Mouse (Mus musculus) gastrocnemius, postnatal 10 days (tissue): ENCODE data around the gene Rai14. TPM values are rescaled to one million over a fixed set of nuclear protein-coding genes. Genes with fewer than 3 reads are reported as not detected.

Source experiments
- DNase-seq: peaks from one replicate; pipeline ENCODE4 v3.0.0; 2021; ENCODE audit warnings: mixed read lengths
- total RNA-seq, 2 experiments: library from RNA; stranded (reverse); gene quantifications; 2 replicates each; pipeline ENCODE4 v1.2.3; 2021

Gene Rai14
- total RNA-seq, 2 experiments from 2014 or later = 8.2 to 12.8 TPM

DNA sequence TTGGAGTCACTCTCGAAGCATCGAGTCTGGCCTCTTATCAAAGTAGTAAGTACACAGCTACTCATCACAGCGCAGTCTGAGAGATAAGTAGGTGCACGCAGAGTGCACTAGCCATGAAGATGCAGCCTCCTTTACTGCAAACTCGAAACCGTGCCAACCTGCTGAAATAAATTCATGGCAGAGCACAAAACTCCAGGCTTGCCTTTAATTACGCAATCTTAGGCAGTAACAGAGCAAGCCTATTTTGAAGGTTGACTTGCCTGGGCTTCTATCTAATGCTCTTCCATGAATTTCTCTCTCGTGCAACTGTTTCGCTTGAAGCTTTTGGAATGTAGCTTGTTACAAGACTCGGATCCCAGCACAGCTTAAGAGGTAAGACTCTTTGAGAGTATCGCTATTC, 25.1 kb downstream of the Rai14 start:
- DNase-seq = no peak

DNA sequence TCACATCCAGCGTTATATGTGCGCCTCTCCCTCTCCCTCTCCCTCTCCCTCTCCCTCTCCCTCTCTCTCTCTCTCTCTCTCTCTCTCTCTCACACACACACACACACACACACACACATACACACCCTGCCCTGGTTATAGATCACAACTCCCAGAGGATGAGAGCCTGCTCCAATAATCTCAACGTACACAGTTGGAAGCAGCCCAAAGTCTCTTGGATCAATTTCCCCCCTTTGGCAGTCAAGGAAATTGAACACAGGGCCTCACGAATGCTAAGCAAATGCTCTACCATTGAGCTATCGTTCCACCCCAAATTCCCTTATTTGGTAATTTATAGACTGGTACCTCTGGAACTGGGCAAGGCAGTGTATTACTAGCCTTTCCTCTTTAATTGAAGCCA, 25.7 kb downstream of the Rai14 start:
- DNase-seq = no peak

DNA sequence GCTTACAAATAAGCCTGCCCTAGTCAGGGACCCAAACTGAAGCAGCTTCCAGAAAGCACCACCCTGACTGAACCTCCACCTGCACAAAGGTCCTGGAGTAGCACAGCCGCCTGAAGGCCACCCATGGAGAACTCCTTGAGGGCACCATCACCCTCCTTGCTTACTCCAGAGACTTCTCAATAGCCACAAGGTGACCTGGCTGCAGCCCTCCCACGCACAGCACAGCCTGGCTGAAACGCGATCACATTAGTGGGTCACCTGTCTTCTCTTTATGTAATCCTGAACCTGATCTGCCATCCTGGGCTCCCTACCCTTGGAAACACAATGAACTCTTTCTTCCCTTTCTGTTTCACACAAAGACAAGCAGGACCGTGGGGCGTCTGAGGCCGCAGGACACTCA, 27.1 kb downstream of the Rai14 start:
- DNase-seq = no peak

DNA sequence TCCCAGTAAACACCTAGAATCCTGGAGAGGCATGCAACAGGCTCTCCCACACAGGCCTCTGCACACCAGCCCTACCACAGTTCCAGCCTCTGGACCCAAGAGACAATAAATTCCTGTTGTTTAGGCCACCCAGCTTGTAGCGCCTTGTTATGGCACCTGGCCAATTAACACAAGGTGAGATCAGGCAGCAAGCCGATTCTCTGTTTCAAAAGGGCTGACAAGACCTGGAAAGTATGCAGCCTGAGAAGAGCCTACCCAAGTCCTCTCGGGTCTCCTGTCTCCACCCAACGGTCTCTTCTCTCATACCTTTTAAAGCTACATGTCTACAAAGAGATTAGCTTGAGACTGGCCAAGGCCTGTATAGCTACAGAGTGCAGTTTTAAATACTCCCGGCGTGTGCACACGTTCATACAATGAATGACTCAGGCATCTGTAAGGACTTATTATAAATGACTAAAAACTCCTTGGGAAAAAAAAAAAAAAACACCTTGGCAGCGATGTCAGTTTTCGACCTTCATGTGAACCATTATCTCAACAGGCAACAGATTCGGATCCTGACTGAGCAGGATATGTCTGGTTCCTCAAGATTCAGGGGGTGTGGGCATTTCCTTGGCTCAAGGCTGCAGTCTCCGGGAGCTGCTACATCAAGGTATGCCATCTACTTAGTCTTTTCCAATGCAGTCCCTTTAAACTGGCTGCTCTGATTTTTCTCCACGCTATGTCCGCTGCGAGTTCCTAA, 28.6 kb downstream of the Rai14 start:
- DNase-seq = no peak

DNA sequence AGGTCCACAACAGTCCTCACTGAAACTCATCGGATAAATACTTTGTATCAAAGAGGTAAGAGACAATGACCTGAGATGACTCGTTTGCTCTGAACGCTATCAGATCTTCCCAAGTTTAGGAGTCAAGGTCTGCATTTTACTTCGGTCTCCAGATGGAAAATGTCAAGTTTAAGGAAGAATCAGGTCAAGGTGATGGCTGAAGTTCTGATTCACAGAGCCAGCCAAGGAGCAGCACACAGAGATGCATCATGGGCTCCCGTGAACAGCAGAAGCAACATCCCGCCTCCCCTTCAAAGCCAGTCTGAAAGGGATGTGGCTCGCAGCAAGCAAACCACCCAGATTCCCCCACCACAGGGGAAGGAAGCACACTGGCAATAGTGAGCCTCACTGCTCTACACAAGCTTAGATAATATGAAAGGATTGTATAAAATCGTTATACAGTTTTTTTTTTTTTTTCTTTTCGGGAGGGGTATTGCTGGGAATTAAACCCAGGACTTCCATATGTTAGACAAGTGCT, 30.7 kb downstream of the Rai14 start:
- no peak for DNase-seq

DNA sequence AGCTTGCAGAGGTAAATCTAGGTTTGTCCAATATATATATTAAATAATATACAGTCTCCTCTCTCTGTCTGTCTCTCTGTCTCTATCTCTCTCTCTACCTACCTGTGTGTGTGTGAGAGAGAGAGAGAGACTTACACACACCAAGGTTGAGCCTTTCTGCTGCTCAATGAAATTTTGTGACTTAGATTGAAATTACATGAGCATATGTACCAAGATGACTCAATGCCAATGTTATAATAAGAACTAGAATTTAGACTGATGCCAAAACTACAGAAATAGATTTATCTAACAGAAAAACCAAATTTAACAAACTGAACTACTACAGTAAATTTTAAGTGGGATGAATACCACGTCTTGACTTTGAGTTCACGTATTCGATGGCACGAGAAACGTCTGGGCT, 33.9 kb downstream of the Rai14 start:
- no peak for DNase-seq

DNA sequence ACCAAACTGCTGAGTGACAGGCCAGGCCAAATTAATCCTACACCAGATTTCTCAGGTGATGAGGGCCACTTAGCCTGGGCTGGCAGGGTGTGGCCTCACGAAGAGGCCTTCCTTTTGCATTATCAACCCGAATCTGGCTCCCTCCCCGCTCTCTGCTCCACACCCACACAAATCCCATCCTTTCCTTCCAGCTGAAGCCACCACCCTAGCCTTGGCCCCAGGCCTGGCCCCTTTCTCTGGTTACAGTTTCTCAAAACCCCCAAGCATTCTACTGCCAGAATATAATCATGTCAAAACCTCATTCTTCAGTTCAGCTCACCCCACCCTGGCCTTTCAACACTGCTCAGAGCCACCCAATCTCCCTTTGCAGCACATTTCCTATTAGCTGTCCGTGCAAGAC, 34.9 kb downstream of the Rai14 start:
- peak; percentile 52 for DNase-seq

DNA sequence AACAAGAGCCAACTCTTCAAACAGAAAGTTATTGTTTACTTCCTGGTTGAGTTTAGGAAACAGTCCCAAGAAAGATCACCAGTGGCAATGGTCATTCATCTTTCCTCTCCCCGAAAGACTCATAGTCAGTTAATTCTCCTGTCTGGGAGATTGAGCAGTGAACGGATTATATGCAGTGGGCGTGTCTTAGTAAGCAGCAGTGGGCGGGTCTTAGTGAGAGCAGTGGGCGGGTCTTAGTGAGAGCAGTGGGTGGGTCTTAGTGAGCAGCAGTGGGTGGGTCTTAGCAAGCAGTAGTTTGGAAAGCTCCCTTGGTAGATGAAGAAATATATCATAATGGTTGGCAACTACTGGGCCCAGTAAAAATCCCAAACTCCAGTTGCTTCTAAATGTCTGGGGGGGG, 38.6 kb downstream of the Rai14 start:
- no peak for DNase-seq

DNA sequence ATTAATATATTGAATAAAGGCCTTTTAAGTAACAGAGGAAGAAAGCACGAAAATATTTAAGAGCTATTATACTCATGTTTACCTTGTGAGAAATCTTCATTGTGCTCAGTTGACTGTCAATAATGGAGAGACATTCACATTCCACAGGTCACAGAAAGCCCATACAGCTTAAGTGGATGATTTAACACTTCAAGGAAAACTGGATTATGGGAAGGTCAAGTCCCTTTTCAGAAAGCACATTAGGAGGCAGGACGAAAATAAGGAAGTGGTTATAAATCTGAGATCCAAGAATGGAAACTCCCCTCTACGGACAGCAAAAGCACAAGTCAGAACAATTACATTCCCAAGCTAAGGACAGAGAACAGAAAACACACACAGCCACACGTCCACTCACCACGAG, 41.5 kb downstream of the Rai14 start:
- no peak for DNase-seq

DNA sequence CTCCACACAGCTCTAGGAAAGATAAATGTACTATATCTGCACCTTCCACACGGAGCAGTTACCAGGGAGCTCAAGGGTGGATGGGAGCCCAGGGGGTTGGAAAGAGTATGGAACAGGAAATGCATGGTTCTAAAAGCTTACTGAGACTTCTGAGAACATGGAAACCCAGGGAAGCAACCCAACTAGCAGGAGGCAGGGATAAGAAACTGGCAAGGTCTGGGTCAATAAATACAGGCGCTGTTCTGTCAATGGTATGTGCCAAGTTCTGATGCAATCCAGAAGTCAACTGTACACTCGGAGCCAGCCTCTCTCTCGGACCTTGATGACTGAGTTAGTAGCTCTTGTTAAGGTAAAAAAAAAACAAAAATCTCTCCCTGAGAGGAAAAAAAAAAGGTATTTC, 42.6 kb downstream of the Rai14 start:
- DNase-seq = no peak

DNA sequence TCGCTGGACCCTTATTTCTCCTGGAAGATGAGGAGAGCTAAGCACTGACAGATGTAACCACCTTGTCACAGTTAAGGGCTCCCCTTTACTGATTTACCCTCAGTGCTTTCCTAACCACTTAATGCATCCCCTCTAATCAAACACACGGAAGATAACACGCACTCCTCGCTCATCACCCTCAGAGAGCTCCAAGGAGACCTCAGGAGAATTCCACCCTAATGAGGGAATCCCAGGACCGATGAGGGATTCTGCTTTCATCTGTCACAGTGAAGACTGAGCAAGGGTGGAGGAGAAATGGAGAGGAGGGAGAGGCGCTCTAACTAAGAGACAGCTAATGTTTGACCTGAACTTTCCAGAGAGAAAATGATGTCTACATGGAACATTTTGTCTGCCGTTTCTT, 44.3 kb downstream of the Rai14 start:
- no peak for DNase-seq

DNA sequence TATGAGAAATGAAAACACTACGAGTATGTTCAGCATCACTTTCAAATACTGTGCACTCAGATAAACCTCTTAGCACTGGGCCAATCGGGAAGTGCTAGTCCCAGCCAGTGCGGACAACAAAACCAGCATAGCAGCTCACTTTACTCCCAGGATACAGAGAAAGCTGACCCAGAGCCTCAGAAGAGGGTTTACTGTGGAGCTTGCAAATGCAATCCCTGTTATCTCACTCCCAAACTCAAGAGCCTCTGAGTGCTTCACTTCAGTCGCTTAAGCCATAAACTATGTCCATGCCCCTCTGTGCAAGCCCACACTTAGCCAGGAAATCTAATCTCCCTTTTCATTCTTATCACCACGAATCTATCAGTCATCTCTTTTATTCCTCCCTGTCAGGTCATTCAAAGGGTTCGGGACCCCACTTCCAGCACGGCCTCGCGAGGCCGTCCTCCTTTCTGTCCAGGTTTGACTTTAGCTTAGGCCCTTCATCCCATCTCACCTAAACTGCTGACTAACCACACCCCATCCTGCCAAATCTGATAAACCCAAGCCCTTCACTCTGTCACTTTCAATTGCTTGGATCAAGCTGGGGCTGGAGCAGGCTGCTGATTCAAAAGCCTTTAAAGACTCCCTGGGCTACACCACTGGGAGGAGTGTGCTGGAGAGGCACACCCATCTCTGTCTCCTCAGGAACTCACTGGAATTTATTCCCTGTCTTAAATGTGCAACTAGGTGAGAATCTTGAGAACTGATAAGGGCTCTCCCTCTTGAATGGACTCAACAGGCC, 46.1 kb downstream of the Rai14 start:
- DNase-seq = no peak

DNA sequence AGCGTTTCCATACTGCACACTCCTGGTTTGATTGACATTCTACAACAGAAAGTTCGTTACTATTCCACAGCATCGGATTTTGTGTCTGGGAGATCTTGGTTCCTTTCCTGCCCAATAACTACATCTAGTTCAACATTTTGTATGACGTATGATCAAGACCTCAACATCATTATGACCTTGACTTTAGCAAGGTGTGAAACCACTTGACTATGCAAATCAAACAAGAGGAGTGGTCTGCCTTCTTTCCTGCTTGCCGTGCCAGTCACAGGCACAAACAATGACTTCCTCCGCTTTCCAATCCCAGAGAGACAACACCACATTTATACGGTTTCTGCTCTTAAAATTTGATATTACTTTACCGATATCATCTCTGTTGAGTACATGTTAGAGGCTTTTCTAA, 48.6 kb downstream of the Rai14 start:
- no peak for DNase-seq

DNA sequence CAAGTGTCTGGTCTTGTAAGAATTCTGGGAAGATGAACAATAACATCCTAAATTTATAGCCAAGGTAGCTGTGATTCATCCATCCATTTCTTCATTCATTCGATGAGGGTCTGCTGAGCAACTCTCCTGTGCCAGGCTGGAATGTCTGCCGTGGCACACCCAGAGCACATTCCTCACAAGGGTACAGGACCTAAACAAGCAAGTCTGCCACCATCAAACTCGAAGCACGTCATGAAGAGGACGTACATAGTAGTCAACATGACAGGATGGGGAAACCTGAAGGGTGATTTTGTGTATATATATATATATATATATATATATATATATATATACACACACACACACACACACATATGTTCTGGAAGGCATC, 49.9 kb downstream of the Rai14 start:
- DNase-seq = no peak

DNA sequence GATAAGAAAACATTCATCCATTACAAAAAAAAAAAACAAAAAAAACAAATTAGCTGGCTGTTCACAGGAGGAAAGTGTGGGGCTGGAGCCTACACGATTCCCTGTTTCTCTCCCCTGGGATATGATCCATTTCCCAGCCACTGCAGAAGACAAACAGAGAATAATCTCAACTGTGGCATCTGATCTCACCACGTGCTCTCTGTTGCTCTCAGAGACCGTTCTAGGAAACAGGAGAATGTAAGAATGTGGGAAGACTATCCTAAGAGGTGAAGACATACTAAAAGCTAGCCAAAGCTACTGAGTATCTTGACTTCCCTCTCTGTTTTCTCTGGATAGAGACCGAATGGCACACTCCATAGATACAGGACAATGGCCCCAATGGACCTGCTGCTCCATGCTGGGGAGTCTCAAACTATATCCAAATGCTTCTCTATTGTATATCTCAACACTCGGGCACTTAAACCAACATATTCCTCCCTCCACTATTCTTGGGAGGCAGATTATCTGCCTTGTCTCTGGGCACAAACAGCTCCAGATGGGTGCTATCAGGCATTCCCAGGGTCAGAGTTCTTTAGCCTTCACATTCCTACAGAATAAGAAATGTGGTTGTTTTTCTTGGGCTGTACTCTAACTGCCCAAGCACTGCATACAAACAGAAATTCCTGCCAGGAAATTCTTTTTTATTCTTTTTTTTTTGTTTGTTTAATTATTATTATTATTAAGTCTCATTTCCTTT, 50.5 kb downstream of the Rai14 start:
- DNase-seq = no peak

DNA sequence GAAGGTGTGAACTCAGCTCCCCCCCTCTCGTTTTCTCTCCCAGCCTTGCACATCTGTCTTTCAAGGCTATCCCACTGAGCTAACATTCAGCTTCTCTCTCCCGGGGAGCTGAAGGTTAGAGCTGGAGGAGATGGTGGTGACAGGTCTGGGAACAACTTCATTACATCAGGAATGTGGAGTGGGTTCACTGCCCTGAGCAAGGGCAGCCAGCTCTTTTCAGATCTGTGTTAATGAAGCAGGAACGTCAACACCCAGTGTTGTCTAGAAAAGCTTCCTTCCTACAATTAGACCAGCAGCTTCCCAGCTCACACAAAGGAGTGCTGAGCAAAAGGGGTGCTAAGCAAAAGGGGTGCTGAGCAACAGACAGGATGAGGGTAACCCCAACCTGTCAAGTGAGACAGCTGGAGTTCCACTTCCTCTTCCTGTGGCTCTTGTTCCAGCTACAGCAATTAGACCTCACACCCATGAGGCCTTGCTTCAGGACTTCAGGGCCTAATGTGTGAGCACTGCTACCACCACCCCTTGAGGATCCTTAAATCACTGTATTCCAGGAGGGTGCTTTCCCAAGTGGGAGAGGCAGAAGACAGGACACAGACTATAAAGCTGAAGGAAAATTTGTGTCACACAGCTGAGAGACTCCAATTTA, 52.3 kb downstream of the Rai14 start:
- DNase-seq = no peak

DNA sequence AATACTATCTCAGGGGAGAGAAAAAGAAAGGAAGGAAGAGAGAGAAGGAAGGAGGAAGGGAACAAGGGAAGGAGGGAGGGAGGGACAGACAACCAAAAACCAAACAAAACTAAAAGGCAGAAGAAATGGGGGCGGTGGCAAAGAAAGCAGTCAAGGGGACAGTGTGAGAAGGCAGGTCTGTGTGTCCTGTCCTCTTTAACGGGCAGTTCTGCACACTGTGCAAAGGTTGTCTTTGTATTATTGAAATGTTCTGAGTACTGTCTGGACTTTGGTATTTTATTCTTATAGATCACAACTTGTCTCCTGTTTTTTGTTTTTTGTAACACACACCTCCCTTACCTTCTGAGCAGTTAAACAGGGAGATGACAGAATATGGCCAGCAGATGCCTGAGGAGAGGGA, 55.6 kb downstream of the Rai14 start:
- DNase-seq = no peak

DNA sequence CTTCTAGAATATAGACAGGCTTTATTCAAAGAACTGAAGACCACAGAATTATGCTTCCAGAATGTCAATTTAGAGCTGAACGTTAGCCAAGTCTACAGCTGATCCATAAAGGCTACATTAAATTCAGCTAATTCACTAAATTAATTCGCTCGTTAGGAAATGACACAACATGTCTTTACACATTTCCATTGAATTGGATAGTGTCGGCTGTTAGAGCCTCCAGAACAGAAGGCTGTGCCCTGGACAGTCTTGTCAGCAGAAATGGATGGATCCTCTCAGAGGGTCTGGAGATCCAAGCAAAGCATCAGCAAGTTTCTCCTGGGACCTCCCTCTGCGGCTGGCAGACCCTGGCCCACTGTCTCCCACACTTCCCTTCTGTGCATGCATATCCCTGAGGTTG, 58.3 kb downstream of the Rai14 start:
- DNase-seq = no peak

DNA sequence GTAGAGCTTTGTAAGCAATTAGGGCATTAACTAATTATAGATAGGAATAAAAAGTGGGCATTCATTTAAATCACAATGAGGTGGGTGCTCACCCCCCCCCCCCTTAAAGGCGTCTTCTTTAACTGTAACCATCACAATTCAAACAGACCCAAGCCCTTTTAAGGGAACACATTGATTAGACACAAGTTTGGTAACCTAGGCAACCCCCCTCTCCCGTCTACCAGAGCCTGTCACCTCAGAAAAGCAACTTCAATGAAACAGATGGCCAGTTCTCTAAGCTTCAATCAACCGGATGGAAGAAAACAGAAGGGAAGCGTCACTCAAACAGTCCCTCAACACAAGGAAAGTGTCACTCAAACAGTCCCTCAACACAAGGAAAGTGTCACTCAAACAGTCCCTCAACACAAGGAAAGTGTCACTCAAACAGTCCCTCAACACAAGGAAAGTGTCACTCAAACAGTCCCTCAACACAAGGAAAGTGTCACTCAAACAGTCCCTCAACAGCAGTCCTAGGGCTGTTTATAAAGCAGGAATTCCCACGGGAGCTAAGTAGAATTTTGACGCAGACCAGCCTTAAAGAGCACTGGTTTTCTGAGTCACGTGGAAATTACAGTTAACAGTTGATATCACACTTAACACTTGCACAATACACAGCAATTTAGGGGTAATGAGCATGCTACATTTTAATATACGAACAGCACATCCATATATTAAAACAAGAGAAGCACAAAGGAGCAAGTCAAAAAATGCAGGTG, 59.1 kb downstream of the Rai14 start:
- no peak for DNase-seq

DNA sequence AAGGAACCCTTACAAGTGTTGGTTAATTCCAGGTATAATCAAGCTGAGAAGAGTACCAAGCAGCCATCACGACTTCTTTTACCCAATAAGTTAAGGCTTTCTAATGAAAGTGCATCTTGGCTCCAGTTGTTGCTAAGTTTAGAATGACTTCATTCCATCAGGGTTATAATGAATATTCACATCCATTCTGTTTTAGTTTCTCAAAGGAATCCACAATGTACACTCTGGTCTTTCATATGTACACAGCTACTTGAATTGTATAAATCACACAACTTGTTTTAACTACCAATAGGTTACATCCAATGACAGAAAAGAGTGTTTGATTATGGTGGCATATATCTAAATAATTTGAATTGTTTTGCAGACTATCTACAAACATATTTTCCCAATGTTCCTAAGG, 59.7 kb downstream of the Rai14 start:
- DNase-seq = no peak

DNA sequence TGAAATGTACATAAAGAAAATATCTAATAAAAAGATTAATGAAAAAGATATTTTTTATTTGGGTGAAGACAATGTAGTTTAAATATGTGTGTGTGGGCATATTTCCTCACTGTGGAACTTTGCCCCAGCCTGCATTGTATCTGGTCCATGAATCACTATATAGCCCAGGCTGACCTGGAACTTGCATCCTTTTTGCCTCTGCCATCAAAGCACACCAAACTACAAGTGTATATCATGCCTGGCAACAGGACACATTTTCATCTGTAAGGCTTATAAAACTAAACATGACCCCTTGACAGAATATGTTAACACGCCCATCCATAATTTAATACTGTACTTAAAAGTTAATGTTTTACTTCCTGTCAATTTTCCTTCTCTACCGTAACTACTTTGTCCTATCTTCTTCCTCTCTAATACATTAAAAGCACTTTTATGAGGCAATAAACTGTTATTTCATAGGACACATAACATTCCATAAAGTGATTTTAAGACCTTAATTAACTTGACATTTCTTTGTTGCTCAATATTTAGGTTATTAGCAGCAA, 61.4 kb downstream of the Rai14 start:
- no peak for DNase-seq
